Mouse (Mus musculus) limb, embryonic 15.5 days (tissue): ENCODE data around the gene Grm5. TPM values are rescaled to one million over a fixed set of nuclear protein-coding genes. Genes with fewer than 3 reads are reported as not detected.

Experiments
- ATAC-seq: fragments of 200-750 bp; cut with Nextera tagmentation; 2 replicates; pipeline ENCODE4 v1.8.0; 2017; ENCODE audit warnings: low read depth, moderate TSS enrichment; ENCODE audit not compliant: insufficient number of reproducible peaks, low FRiP score, low TSS enrichment
- H3K27ac ChIP-seq: fragments of 300-500 bp; sonication (generic); 2 replicates; pipeline ENCODE4 v1.5.1; 2015; ENCODE audit warnings: moderate library complexity, mild to moderate bottlenecking, inconsistent platforms
- H3K27me3 ChIP-seq: fragments of 300-500 bp; sonication (generic); 2 replicates; pipeline ENCODE4 v1.6.1; 2015; ENCODE audit warnings: inconsistent platforms
- H3K36me3 ChIP-seq: fragments of 300-500 bp; sonication (generic); 2 replicates; pipeline ENCODE4 v1.6.1; 2015; ENCODE audit warnings: inconsistent platforms
- H3K4me1 ChIP-seq: fragments of 300-500 bp; sonication (generic); 2 replicates; pipeline ENCODE4 v1.6.1; 2015; ENCODE audit warnings: inconsistent platforms
- H3K4me2 ChIP-seq: fragments of 300-500 bp; sonication (generic); 2 replicates; pipeline ENCODE4 v1.6.1; 2015; ENCODE audit warnings: mild to moderate bottlenecking, inconsistent platforms
- H3K4me3 ChIP-seq: fragments of 300-500 bp; sonication (generic); 2 replicates; pipeline ENCODE4 v1.5.1; 2015; ENCODE audit warnings: mild to moderate bottlenecking, inconsistent platforms
- H3K9ac ChIP-seq: fragments of 300-500 bp; sonication (generic); 2 replicates; pipeline ENCODE4 v1.6.1; 2015; ENCODE audit warnings: inconsistent platforms
- H3K9me3 ChIP-seq: fragments of 300-500 bp; sonication (generic); 2 replicates; pipeline ENCODE4 v1.6.1; 2016; ENCODE audit warnings: inconsistent platforms
- WGBS: fragments of 180-500 bp; shearing (Covaris S2); methylation state at CpG from one replicate; pipeline ENCODE4 v1.1.7; 2015; 5-methylcytosine and 5-hydroxymethylcytosine counted together
- polyA plus RNA-seq: library from polyadenylated mRNA; unstranded; fragments of >200 nt; fragmentation: Nextera tagmentation; extraction: Ambion mirVana; gene quantifications from 2 replicates; pipeline ENCODE4 v1.2.1, GENCODE M21; 2015

Grm5 gene
- polyA plus RNA-seq, 1 experiment from 2014 or later: 0.08 TPM

DNA sequence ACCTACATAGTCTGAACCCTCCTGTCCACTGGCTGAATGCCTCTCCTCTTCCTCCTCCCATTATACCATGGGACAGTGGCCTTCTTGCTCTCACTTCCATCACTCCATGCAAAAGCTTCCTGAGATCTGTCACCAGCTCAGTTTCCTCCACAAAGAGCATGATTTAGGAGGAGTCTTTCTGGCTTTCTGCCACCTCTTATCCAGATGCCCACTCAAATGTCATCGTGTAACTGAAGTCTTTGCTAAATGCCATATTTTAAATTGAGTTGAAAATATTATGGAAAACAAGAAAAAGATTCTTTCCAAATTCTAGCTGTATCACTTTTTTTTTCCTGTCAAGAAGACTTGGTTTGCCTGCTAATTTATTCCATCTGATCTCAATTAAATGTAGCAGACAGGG lies 132.4 kb downstream of the Grm5 start:
- no peak overlapping the region for H3K27ac ChIP-seq
- H3K36me3 ChIP-seq: no peaks in the 10 kb centered on the region
- ATAC-seq: no peak
- no peaks in the 10 kb centered on the region for H3K4me1 ChIP-seq
- no peak overlapping the region for H3K4me2 ChIP-seq
- no peak overlapping the region for H3K9ac ChIP-seq
- H3K27me3 ChIP-seq: no peaks in the 10 kb centered on the region
- WGBS: 72% methylated on average over 1 of the region's 1 CpGs
- H3K9me3 ChIP-seq: no peaks in the 10 kb centered on the region
- H3K4me3 ChIP-seq: no peak overlapping the region

DNA sequence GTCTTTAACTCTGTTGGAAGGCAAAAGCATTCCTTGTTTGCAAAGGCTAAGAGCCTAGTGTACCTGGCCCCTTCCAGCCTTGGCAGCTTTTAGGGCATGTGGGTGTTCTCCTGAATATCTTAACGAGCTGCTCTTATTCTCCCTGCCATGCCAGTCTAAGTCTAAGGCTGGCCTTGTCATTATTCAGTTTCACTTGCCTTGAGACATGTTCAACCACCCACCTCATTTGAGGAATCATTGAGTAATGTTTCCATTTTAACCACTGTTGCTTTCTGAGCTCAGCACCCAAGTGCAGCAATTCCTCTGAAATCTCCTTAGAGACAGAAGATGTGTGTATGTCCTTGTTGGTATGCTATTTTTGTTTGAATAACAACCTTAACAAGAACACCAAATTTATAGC lies 134.7 kb downstream of the Grm5 start:
- Histone ChIP-seq H3K27me3 (no peaks in the 10 kb centered on the region), H3K27ac (no peak overlapping the region), H3K9me3 (no peaks in the 10 kb centered on the region), H3K4me3 (no peak overlapping the region), H3K4me1 (no peaks in the 10 kb centered on the region), H3K4me2 (no peak overlapping the region), H3K36me3 (no peaks in the 10 kb centered on the region), H3K9ac (no peak overlapping the region)
- ATAC-seq: no peak
- 68% methylated on average over 1 of the region's 1 CpGs for WGBS

DNA sequence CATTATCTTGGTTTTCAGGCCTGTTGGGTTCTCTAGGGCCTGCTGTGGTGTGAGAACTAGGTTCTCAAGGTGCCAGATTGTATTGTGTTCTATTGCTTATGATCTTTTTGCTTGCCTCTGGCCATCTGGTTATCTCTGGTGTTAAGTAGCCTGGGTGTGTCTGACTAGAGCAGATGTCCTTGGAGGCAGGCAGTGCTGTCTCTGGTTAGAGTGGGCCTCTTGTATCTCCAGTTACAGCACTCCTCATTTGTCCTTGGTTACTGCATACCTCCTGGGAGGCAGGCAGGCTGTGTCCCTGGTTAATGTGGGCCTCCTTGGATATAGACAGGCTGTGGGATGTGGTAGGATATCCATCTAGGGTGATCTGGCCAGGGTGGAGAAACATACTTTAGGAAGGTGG lies 150.5 kb downstream of the Grm5 start:
- Histone ChIP-seq H3K4me2 (no peak overlapping the region), H3K27me3 (no peaks in the 10 kb centered on the region), H3K9me3 (no peaks in the 10 kb centered on the region), H3K4me3 (no peak overlapping the region), H3K36me3 (no peaks in the 10 kb centered on the region), H3K27ac (no peak overlapping the region), H3K9ac (no peak overlapping the region), H3K4me1 (no peaks in the 10 kb centered on the region)
- no peak for ATAC-seq

DNA sequence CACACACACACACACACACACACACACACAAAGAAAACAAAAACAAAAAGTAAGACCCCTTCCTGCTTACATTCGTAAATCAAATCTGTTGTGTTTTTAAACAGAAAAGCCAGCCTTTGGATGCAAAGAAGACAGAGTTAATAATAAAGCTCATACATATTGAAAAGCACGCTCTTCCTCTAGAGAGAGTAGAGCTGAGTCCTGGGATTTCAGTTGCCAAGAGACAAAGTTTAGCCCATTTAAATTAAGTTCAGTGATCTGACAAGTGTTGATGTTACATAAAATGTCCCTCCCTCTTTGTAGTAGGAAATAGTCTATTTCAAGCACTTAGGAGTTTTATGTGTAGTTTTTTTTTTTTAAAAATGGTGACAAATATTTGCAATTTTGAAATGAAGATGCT lies 178.0 kb downstream of the Grm5 start:
- Histone ChIP-seq H3K4me1 (no peaks in the 10 kb centered on the region), H3K9me3 (no peaks in the 10 kb centered on the region), H3K9ac (no peak overlapping the region), H3K4me2 (no peak overlapping the region), H3K27me3 (no peaks in the 10 kb centered on the region), H3K27ac (no peak overlapping the region), H3K4me3 (no peak overlapping the region), H3K36me3 (no peaks in the 10 kb centered on the region)
- no peak for ATAC-seq
- 71% methylated on average over 2 of the region's 2 CpGs for WGBS

DNA sequence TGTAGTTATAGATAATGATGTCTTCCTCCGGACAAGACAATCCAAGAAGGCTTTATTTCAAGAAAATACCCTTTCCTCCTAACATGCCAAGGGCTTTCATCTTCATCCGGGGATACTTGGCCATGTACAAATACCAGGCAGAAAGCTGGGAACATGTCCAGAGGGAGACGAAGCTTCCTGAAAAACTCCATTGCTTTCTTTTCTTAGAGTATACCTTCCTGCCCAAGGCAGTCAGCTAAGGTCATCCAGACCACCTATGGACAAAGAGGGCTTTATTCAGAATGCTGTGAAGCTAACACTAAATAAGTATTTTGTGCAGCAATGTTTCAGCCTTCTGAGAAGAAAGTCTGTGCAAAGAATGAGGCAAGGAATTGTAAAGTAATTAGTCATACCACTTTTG lies 178.4 kb downstream of the Grm5 start:
- H3K9me3 ChIP-seq: no peaks in the 10 kb centered on the region
- no peaks in the 10 kb centered on the region for H3K4me1 ChIP-seq
- ATAC-seq: no peak
- H3K27me3 ChIP-seq: no peaks in the 10 kb centered on the region
- WGBS: 68% methylated on average over 3 of the region's 3 CpGs
- H3K36me3 ChIP-seq: no peaks in the 10 kb centered on the region
- no peak overlapping the region for H3K9ac ChIP-seq
- no peak overlapping the region for H3K4me3 ChIP-seq
- no peak overlapping the region for H3K27ac ChIP-seq
- no peak overlapping the region for H3K4me2 ChIP-seq

DNA sequence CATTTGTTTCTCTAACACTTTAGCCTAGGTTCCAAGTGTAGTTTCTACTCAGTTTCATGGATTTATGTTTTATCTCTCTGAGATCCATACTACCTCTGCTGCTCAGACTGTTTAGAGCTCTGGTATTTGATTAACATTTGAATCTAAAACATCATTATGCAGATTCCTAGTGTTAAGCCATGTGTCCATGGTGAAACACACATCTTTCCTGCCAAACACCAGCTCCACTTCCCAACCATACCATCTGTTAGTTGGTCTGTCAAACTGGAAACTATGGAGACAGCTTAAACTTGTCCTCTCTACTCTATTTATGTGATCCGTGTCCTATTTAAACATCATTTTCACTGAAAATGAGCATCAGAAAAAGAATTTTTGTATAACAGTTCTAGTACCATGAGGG lies 203.6 kb downstream of the Grm5 start:
- no peak overlapping the region for H3K4me3 ChIP-seq
- H3K27me3 ChIP-seq: no peaks in the 10 kb centered on the region
- ATAC-seq: no peak
- H3K4me1 ChIP-seq: no peaks in the 10 kb centered on the region
- no peaks in the 10 kb centered on the region for H3K9me3 ChIP-seq
- no peak overlapping the region for H3K9ac ChIP-seq
- H3K27ac ChIP-seq: no peak overlapping the region
- no peaks in the 10 kb centered on the region for H3K36me3 ChIP-seq
- WGBS: 87% methylated on average over 1 of the region's 1 CpGs
- H3K4me2 ChIP-seq: no peak overlapping the region

DNA sequence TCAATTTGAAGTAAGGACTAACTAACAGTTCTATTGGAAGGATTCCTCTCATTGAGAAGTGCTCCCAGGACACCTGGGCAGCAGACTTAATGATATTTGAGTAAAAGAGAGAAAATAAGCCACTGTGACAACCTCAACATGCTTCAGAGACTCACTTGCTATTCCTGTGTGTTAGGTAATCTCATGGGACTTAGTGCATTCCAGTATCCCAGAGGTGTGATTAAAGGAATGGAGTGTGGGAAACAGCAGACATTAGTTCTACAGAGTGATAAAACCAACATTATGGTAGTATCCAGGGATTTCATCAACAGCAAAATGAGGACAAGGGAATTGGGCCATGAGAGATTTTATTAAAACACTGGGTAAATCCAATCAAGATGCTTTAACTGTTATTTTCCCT lies 205.0 kb downstream of the Grm5 start:
- Histone ChIP-seq H3K9me3 (no peaks in the 10 kb centered on the region), H3K4me1 (no peaks in the 10 kb centered on the region)
- ATAC-seq: no peak

DNA sequence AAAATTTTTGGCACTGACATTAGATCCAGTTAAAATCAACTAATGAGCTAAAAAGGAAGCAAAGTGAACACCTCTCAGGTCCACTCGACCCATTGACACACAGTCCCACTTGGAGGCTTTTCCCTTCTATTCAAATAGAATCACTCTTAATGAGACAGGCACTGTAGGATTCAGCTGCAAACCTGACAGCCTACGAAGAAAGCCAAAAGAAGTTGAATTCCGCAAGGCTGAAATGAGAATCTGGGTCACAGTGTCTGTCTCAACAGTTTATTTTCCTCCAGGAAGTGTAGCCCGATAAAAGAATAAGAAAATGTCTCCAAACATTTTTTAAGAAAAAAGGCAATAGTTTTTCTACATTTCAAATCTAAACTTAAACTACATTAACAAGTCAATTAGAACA lies 209.9 kb downstream of the Grm5 start:
- Histone ChIP-seq H3K36me3 (no peaks in the 10 kb centered on the region), H3K9ac (no peak overlapping the region), H3K9me3 (no peaks in the 10 kb centered on the region), H3K27ac (no peak overlapping the region), H3K27me3 (no peaks in the 10 kb centered on the region), H3K4me3 (no peak overlapping the region), H3K4me2 (no peak overlapping the region), H3K4me1 (no peaks in the 10 kb centered on the region)
- WGBS: 75% methylated on average over 4 of the region's 4 CpGs
- no peak for ATAC-seq

More for the DNA sequence above, 205.0 kb downstream of the Grm5 start:
- Histone ChIP-seq H3K4me2 (no peak overlapping the region), H3K27me3 (no peaks in the 10 kb centered on the region), H3K9ac (no peak overlapping the region), H3K36me3 (no peaks in the 10 kb centered on the region), H3K27ac (no peak overlapping the region), H3K4me3 (no peak overlapping the region)

DNA sequence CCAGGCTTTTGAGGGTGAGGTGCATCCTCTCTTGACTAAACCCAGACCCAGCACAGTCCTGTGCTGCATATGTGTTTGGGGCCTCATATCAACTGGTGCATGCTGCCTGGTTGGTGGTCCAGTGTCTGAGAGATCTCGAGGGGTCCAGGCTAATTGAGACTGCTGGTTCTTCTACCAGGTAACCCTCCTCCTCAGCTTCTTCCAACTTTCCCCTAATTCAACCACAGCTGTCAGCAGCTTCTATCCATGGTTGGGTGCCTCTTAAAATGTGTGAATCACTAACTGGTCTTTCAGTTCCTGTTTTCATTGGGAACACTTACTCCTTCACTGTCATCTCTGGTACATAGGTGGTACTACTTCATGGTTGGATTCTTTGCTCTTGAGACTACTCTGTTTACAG lies 240.9 kb downstream of the Grm5 start:
- no peak overlapping the region for H3K4me2 ChIP-seq
- no peaks in the 10 kb centered on the region for H3K27me3 ChIP-seq
- ATAC-seq: no peak
- no peak overlapping the region for H3K9ac ChIP-seq
- no peak overlapping the region for H3K27ac ChIP-seq
- no peaks in the 10 kb centered on the region for H3K4me1 ChIP-seq
- no peak overlapping the region for H3K4me3 ChIP-seq
- no peaks in the 10 kb centered on the region for H3K9me3 ChIP-seq
- WGBS: 67% methylated on average over 1 of the region's 1 CpGs
- H3K36me3 ChIP-seq: no peaks in the 10 kb centered on the region

DNA sequence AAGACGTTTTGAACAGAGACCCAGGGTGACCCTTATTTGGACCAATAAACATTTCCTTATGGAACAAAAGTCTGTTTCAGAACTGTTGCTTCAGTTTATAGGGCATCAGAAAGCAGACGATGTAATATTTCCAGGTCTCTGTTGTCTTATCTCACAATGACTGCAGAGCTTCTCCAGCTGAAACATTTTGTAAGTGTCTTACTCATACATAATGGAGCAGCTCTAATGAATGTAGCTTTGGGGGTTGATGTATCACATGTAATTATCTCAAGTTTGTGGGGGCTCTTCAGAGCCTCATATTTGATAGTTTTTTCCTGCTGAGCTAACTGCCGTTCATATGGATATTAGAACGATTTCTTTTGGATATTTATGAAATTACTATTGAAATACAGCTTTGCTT lies 250.7 kb downstream of the Grm5 start:
- H3K27ac ChIP-seq: no peak overlapping the region
- 52% methylated on average over 4 of the region's 4 CpGs for WGBS
- ATAC-seq: no peak

DNA sequence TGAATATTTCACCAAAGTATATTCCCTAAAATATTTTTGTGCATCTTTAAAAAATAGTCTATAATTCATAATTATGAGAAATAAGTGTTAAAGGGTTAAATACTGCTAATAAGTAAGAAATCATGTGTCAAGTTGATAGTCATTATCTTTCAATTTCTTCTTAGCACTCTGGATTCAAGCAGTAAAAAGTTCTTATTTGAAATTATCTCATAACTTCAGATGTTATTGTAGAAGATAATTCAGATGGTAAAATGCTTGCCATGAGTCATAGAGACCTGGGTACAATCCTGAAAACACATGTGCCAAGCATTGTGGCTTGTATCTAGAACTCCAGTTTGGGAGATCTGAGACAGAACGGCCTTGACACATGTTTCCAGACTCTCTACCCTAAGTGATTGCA lies 254.6 kb downstream of the Grm5 start:
- no peak for ATAC-seq
- Histone ChIP-seq H3K9ac (no peak overlapping the region), H3K27ac (no peak overlapping the region), H3K4me2 (no peak overlapping the region), H3K27me3 (no peaks in the 10 kb centered on the region), H3K4me3 (no peak overlapping the region), H3K9me3 (no peaks in the 10 kb centered on the region), H3K4me1 (no peaks in the 10 kb centered on the region), H3K36me3 (no peaks in the 10 kb centered on the region)
- WGBS: 76% methylated on average over 1 of the region's 1 CpGs

More for the DNA sequence above, 250.7 kb downstream of the Grm5 start:
- H3K27me3 ChIP-seq: no peaks in the 10 kb centered on the region
- no peaks in the 10 kb centered on the region for H3K9me3 ChIP-seq
- no peaks in the 10 kb centered on the region for H3K36me3 ChIP-seq
- H3K4me3 ChIP-seq: no peak overlapping the region
- no peaks in the 10 kb centered on the region for H3K4me1 ChIP-seq
- H3K4me2 ChIP-seq: no peak overlapping the region
- H3K9ac ChIP-seq: no peak overlapping the region

DNA sequence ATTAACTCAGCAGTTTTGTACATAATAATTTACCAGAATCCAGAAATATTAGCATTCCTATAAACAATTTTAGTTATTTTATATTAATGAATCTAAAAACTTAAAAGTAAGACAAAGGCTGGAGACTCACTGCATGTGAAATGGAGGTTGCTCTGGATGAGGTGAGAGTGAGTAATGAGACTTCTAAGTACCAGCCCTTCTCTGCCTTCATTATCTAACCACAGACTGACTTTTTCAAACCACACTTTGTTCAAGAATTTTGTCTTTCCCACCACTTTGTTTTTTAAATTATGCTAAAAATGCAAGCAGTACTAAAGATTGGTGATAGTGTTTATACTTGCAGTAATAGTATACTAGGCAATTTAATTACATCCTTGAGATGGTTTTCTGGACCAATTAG lies 259.5 kb downstream of the Grm5 start:
- H3K4me1 ChIP-seq: no peaks in the 10 kb centered on the region
- no peak overlapping the region for H3K4me3 ChIP-seq
- no peak overlapping the region for H3K9ac ChIP-seq
- no peak overlapping the region for H3K4me2 ChIP-seq
- H3K27me3 ChIP-seq: no peaks in the 10 kb centered on the region
- no peaks in the 10 kb centered on the region for H3K36me3 ChIP-seq
- ATAC-seq: no peak
- no peak overlapping the region for H3K27ac ChIP-seq
- H3K9me3 ChIP-seq: no peaks in the 10 kb centered on the region

DNA sequence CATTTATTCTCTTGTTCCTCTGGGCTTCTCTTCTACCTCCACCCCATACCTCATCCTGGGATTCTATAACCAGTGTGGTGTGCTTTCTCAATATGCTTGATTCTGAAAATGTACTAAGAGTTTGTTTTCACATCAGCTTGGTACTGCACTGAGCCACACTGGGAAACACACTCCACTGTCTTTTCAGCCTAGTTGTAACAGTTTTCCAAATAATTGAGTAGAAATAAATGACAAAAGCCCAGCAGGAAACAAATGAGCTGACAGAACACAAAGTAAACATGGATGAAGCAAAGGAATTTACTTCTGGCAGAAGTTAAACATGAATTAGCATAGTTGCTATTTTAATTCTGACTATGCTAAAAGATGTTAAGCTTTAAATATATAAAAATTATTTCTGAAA lies 262.1 kb downstream of the Grm5 start:
- Histone ChIP-seq H3K4me2 (no peak overlapping the region), H3K27me3 (no peaks in the 10 kb centered on the region), H3K4me1 (no peaks in the 10 kb centered on the region), H3K9ac (no peak overlapping the region), H3K9me3 (no peaks in the 10 kb centered on the region), H3K36me3 (no peaks in the 10 kb centered on the region), H3K4me3 (no peak overlapping the region), H3K27ac (no peak overlapping the region)
- ATAC-seq: no peak
